Mouse (Mus musculus) liver, embryonic 15.5 days (tissue): Measurements from ENCODE around the gene Rbm34. TPM values are rescaled to one million over a fixed set of nuclear protein-coding genes. Genes with fewer than 3 reads are reported as not detected.
"Not testable (repeated sequence)": the region's sequence is repeated elsewhere in the genome, so short reads cannot be mapped to it uniquely, and the experiment has no call there.

Experiments
- ATAC-seq: fragments of 200-750 bp; cut with Nextera tagmentation; 2 replicates; pipeline ENCODE4 v1.8.0; 2017; ENCODE audit warnings: moderate number of reproducible peaks, mild to moderate bottlenecking, moderate library complexity; ENCODE audit not compliant: insufficient read depth
- H3K27ac ChIP-seq: fragments of 300-500 bp; sonication (generic); replicated peaks from 2 replicates; pipeline ENCODE4 v1.5.1; 2015; ENCODE audit warnings: mild to moderate bottlenecking, inconsistent platforms
- H3K27me3 ChIP-seq: fragments of 300-500 bp; sonication (generic); 2 replicates; pipeline ENCODE4 v1.6.1; 2015; ENCODE audit warnings: mild to moderate bottlenecking, inconsistent platforms
- H3K36me3 ChIP-seq: fragments of 300-500 bp; sonication (generic); replicated peaks from 2 replicates; pipeline ENCODE4 v1.6.1; 2015; ENCODE audit warnings: moderate library complexity, mild to moderate bottlenecking, inconsistent platforms
- H3K4me1 ChIP-seq: fragments of 300-500 bp; sonication (generic); replicated peaks from 2 replicates; pipeline ENCODE4 v1.6.1; 2015; ENCODE audit warnings: inconsistent platforms
- H3K4me2 ChIP-seq: fragments of 300-500 bp; sonication (generic); 2 replicates; pipeline ENCODE4 v1.6.1; 2015; ENCODE audit warnings: moderate library complexity, mild to moderate bottlenecking, inconsistent platforms
- H3K4me3 ChIP-seq: fragments of 300-500 bp; sonication (generic); replicated peaks from 2 replicates; pipeline ENCODE4 v1.5.1; 2015; ENCODE audit warnings: mild to moderate bottlenecking, inconsistent platforms
- H3K9ac ChIP-seq: fragments of 300-500 bp; sonication (generic); 2 replicates; pipeline ENCODE4 v1.6.1; 2015; ENCODE audit warnings: moderate library complexity, mild to moderate bottlenecking, inconsistent platforms
- H3K9me3 ChIP-seq: fragments of 300-500 bp; sonication (generic); replicated peaks from 2 replicates; pipeline ENCODE4 v1.6.1; 2016; ENCODE audit warnings: inconsistent platforms
- WGBS: fragments of 180-500 bp; shearing (Covaris S2); methylation state at CpG from one replicate; pipeline ENCODE4 v1.1.7; 2015; ENCODE audit warnings: mixed read lengths; ENCODE audit not compliant: insufficient replicate concordance; 5-methylcytosine and 5-hydroxymethylcytosine counted together
- polyA plus RNA-seq: library from polyadenylated mRNA; unstranded; fragments of >200 nt; fragmentation: Nextera tagmentation; extraction: Ambion mirVana; gene quantifications from 2 replicates; pipeline ENCODE4 v1.2.1, GENCODE M21; 2015

The Rbm34 gene
- polyA plus RNA-seq, result 9.4 and 10.7 TPM in 2 replicates

DNA sequence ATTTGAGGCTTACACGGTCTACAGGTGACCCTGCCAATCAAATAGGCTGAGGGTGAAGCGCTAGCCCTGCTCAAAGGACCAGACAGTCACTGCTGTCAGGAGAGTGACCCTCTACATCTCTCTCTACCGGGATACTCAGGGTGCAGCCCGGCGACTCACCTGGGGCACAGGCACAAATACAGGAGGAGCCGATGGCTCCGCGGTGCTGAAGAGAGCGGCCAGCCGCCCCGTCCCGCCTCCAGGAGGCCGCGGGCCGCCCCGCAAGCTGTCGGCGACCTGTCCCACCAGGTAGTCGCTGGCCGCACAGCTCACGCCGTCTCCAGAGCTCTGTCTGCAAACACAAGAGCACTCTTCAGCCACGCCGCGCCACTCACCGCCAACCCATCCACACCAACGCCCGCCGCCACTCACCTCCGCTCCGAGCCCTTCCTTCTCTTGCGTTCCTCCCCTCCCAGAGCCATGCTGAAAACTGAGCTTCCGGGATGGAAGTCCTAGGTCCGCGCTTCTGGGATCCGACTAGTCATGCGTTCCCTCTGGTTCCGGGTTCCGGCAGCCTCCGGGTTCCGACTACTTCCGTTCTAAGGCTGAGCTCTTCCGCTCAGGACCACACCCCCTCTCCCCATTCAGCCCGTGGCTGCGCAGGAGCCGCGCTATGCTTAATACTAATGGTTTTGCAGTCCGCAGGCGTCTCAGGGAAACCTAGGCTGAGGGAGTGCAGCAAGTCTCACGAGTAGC is at the start of gene Rbm34:
Gene Rbm34 (minus strand): TSS at position 493 of the 735 bp plus-strand sequence.
- peak within 1 kb of the TSS; percentile 81 for H3K9ac ChIP-seq
- ATAC-seq, result peak; percentile 96
- peaks cover 52% of the 10 kb centered on the region for H3K4me1 ChIP-seq
- H3K36me3 ChIP-seq, result peaks cover 33% of the 10 kb centered on the region
- H3K4me2 ChIP-seq, result peak within 1 kb of the TSS; percentile 84
- no peaks in the 10 kb centered on the region for H3K27me3 ChIP-seq
- no peaks in the 10 kb centered on the region for H3K9me3 ChIP-seq
- WGBS, result under 1% methylated on average over 50 of the region's 50 CpGs
- peak within 1 kb of the TSS; percentile 96 for H3K4me3 ChIP-seq
- H3K27ac ChIP-seq, result peak within 1 kb of the TSS; percentile 61

DNA sequence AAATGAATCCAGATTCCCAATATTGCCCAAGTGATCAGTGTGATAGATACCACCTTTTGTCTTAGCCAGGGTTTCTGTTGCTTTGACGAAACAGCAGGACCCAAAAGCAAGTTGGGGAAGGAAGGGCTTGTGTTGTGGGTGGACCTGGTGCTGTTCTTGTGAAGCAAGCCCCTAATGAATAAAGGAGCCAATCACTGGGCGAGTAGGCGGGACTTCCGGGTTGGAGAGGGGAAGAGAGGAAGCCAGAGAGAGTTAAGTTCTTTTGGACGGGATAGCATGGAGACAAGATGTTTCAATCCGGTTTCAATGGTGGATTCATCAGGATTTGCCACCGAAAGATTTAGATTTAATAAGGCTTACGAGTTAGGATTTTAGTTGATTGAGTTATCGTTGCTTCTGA is 40.8 kb upstream of the Rbm34 start:
- Histone ChIP-seq H3K36me3 (no peaks in the 10 kb centered on the region), H3K4me2 (no peak overlapping the region), H3K9me3 (no peaks in the 10 kb centered on the region), H3K4me1 (no peaks in the 10 kb centered on the region), H3K27me3 (no peaks in the 10 kb centered on the region), H3K4me3 (no peak overlapping the region), H3K9ac (no peak overlapping the region), H3K27ac (no peak overlapping the region)
- ATAC-seq, result no peak
- 36% methylated on average over 9 of the region's 9 CpGs for WGBS

DNA sequence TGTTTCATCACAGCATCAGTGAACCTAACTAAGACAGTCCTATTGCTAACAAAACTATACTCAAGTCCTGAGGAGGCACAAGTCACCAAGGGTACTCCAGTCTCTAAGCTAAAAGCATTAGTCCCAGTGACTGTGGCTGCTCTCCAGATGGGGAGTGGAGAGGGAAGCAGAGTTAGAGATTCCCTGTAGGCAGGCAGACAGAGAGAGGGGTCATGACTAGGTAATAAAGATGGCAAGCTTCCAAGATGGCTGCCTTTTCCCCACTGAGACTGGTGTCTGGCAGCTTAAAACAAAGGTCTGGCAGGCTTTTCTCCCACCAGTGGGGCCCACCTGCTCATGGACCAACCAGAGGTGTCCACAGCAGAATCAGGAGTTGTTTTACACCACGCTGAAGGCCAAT is 23.6 kb upstream of the Rbm34 start:
- H3K36me3 ChIP-seq, result no peaks in the 10 kb centered on the region
- no peaks in the 10 kb centered on the region for H3K27me3 ChIP-seq
- no peak overlapping the region for H3K4me3 ChIP-seq
- H3K9ac ChIP-seq, result no peak overlapping the region
- no peak overlapping the region for H3K27ac ChIP-seq
- WGBS, result 33% methylated on average over 1 of the region's 1 CpGs
- no peaks in the 10 kb centered on the region for H3K4me1 ChIP-seq
- H3K9me3 ChIP-seq, result no peaks in the 10 kb centered on the region
- no peak overlapping the region for H3K4me2 ChIP-seq
- ATAC-seq, result no peak

DNA sequence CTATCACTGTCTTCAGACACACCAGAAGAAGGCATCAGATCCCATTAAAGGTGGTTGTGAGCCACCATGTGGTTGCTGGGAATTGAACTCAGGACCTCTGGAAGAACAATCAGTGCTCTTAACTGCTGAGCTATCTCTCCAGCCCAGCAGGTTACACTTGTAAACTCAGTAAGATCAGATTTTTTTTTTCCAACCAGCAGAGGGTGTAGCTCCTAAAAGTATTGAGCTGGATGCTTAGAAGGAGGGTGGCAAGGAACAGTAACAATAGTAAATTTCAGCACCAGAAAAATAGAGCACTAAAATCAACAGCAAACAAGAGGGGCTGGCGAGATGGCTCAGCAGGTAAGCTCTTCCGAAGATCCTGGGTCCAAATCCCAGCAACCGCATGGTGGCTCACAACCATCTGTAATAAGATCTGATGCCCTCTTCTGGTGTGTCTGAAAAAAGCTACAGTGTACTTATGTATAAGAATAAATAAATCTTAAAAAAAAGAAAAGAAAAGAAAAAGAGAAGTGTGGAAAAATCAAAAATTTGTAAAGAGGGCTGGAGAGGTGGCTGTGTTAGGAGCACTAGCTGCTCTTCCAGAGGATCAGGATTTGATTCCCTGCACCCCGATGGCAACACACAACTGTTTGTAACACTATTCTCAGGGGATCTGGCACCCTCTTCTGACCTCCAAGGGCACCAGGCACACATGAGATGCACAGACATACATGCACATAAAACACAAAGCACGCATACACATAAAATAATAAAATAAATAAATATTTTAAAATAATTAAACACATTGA is 18.7 kb upstream of the Rbm34 start:
- no peak for ATAC-seq
- Histone ChIP-seq H3K4me2 (no peak overlapping the region), H3K27me3 (0 out of 2 replicates have a peak, but pooled peaks cover 5% of the 10 kb centered on the region), H3K4me1 (no peaks in the 10 kb centered on the region), H3K9me3 (no peaks in the 10 kb centered on the region), H3K4me3 (no peak overlapping the region), H3K27ac (no peak overlapping the region), H3K36me3 (no peaks in the 10 kb centered on the region), H3K9ac (no peak overlapping the region)
- WGBS, result 65% methylated on average over 5 of the region's 5 CpGs

- Histone ChIP-seq H3K4me1 (no peaks in the 10 kb centered on the region), H3K9me3 (no peaks in the 10 kb centered on the region), H3K27me3 (0 out of 2 replicates have a peak, but pooled peaks cover 5% of the 10 kb centered on the region), H3K27ac (no peak overlapping the region), H3K4me3 (no peak overlapping the region), H3K9ac (no peak overlapping the region), H3K4me2 (no peak overlapping the region), H3K36me3 (no peaks in the 10 kb centered on the region)
- 52% methylated on average over 16 of the region's 16 CpGs for WGBS
- no peak for ATAC-seq
These were observed 17.6 kb upstream of the Rbm34 start for GRCm38 (mm10) chr8:126988346-126989006.

DNA sequence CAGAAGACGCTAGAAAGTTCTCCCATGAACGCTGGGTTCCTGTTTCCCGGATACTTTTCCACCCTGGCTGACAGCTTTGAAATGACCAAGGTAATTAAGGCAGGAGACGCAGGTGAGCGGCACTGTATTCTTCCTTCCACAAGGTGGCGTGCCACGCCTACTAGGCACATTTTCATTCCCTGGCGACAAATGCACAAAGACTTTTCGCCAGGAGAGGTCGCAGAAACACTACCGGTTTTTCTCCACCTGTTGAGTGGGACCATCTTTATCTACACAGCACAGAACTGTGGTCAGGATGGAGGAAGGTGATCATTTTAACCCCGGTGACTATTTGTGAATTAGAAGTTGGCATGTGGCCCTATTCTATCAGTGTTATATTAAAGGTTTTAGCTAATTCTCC is 15.6 kb upstream of the Rbm34 start:
- Histone ChIP-seq H3K9ac (no peak overlapping the region), H3K4me2 (0 out of 2 replicates have a peak overlapping the region, but pooled peaks have one; percentile 7), H3K27me3 (0 out of 2 replicates have a peak, but pooled peaks cover 5% of the 10 kb centered on the region), H3K4me1 (no peaks in the 10 kb centered on the region), H3K9me3 (no peaks in the 10 kb centered on the region), H3K4me3 (no peak overlapping the region), H3K36me3 (no peaks in the 10 kb centered on the region), H3K27ac (no peak overlapping the region)
- under 1% methylated on average over 12 of the region's 12 CpGs for WGBS
- ATAC-seq, result no peak

DNA sequence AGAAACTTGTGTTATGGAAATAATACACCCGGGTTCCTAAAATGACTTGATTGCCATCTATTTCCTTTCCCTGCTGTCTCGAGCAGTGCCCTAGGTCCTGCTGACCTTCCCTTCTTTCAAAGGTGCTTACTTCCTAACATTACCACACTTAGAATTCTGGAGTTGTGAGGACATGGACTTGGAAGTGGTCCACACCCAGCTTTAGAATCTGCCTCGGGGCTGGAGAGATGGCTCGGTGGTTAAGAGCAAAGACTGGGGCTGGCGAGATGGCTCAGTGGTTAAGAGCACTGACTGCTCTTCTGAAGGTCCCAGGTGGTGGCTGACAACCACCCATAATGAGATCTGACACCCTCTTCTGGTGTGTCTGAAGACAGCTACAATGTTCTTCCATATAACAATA is 9.2 kb upstream of the Rbm34 start:
- 42% methylated on average over 5 of the region's 5 CpGs for WGBS
- peaks cover 27% of the 10 kb centered on the region for H3K27me3 ChIP-seq
- no peak for ATAC-seq
- H3K36me3 ChIP-seq, result no peaks in the 10 kb centered on the region
- no peaks in the 10 kb centered on the region for H3K9me3 ChIP-seq
- H3K4me2 ChIP-seq, result no peak overlapping the region
- H3K9ac ChIP-seq, result no peak overlapping the region
- H3K27ac ChIP-seq, result no peak overlapping the region
- no peak overlapping the region for H3K4me3 ChIP-seq
- no peaks in the 10 kb centered on the region for H3K4me1 ChIP-seq

DNA sequence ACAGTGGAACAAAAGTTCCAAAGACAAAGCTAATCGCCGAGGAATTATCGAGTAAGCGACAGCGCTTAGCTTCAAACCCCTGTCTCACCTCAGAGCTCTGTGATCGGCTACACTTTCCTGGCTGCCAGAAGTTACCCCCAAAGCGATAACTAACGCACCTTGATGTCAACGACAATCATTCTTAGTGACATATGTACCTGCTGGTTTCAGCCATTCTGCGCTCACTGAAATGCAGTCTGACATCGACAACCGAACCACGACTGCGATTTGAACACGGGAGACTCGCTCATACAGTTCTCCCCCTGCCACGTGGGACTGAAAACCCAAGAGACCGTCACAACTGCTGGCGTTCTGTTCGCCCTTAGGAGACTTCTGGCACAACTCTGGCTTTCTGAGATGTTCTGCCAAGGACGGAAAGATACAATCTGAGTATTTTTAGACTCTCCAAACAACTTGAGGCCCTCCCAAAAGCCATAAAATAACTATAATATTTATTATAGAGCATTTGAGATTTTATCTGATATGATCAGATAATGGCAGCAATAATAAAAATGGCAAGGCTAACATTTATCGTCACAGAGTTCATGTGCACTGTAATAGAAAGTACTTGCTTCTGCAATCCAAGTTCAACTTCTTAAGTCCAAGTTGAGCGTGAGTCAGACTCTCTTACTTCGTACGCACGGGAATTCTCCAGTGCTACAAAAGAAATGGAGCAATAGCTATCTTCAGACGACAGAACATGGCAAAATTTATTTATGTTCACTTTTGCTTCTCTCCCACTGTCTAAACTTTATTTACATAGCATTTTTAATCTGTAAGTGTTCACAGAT is 8.4 kb upstream of the Rbm34 start:
- Histone ChIP-seq H3K27ac (no peak overlapping the region), H3K9me3 (no peaks in the 10 kb centered on the region), H3K9ac (no peak overlapping the region), H3K4me2 (peak overlapping the region; percentile 49), H3K4me3 (peak overlapping the region; percentile 25), H3K4me1 (peaks cover 3% of the 10 kb centered on the region; the same call in 1 of the 2 replicates), H3K27me3 (peaks cover 27% of the 10 kb centered on the region), H3K36me3 (no peaks in the 10 kb centered on the region)
- no peak for ATAC-seq
- WGBS, result 22% methylated on average over 27 of the region's 27 CpGs

- Histone ChIP-seq H3K4me2 (peak overlapping the region; percentile 49), H3K27me3 (peaks cover 27% of the 10 kb centered on the region), H3K4me1 (peaks cover 10% of the 10 kb centered on the region), H3K4me3 (peak overlapping the region; percentile 25; the same call in 1 of the 2 replicates)
- WGBS, result 25% methylated on average over 2 of the region's 3 CpGs
- not testable (repeated sequence) for ATAC-seq, H3K9ac ChIP-seq, H3K36me3 ChIP-seq, H3K9me3 ChIP-seq, H3K27ac ChIP-seq
These were observed 7.7 kb upstream of the Rbm34 start for GRCm38 (mm10) chr8:126978535-126978934.

DNA sequence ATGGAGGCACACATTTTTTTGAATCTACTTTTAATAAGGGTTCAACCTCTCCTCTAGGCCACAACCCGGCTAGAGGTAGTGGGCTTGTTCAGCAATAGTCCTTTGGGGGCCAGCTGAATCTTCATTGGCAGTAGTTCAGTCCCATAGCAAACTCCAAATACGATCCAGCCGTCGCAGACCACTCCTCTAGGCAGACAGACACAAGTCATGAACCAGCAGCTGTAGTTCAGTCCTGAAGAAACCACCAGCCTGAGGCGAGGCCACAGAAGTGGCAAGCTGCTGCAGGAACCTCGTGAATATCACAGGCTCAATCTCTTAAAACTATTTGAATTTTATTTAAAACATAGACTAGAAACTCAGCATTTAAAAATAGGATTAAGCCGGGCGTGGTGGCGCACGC is 7.2 kb upstream of the Rbm34 start:
- ATAC-seq, result no peak
- H3K27ac ChIP-seq, result no peak overlapping the region
- peaks cover 27% of the 10 kb centered on the region for H3K27me3 ChIP-seq
- no peak overlapping the region for H3K4me3 ChIP-seq
- H3K4me1 ChIP-seq, result peaks cover 15% of the 10 kb centered on the region
- H3K9ac ChIP-seq, result no peak overlapping the region
- H3K36me3 ChIP-seq, result no peaks in the 10 kb centered on the region
- 68% methylated on average over 10 of the region's 10 CpGs for WGBS
- no peaks in the 10 kb centered on the region for H3K9me3 ChIP-seq
- H3K4me2 ChIP-seq, result no peak overlapping the region
